Mouse (Mus musculus) spleen, adult 2 months (tissue): ENCODE data around the gene Rcor3.

Source experiments
- CTCF ChIP-seq: fragments of 200-500 bp; IDR thresholded peaks from 2 replicates; pipeline ENCODE4 v1.5.1; 2011; ENCODE audit warnings: mild to moderate bottlenecking, inconsistent platforms; ENCODE audit not compliant: insufficient read depth, insufficient read length, insufficient replicate concordance; ENCODE audit errors: extremely low read depth
- POLR2A ChIP-seq: fragments of 200-500 bp; IDR thresholded peaks from 2 replicates; pipeline ENCODE4 v1.6.1; 2011; ENCODE audit warnings: low read depth, low read length, inconsistent platforms

DNA sequence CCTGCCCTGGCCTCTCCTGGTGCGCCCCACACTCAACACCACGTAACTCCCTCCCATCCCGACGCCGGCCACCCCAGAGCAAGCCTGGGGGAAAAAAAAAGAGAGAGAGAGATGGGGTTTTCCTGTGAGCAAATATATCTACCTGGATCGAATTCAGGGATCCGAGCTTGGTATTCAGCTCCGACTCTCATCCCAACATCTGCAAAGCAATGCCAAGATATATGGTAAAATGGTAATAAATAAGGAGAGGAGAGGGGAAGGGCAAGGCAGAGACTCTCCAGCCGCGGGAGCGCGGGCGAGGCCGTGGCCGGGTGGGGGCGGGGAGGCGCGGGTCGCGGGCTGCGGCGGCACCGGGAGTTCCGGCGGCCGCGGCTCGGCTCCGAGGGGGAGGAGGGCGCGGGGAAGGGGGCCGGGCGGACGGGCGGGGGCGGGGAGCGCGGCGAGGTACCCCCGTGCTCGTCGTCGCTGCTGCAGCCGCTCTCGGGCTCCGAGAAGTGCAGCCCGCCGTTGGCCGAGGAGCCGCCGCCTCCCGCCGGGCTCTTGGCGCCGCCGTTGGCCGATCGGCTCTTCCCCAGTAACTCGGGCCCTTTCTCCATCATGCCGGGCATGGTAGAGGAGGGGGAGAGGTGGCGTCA lies 454 bp downstream of the Rcor3 start:
- TF ChIP-seq POLR2A (no peak), CTCF (no peak)
